Mouse (Mus musculus): ENCODE data around the gene Gm21778. TPM values are rescaled to one million over a fixed set of nuclear protein-coding genes. Genes with fewer than 3 reads are reported as not detected.
"Not testable (repeated sequence)": the region's sequence is repeated elsewhere in the genome, so short reads cannot be mapped to it uniquely, and the experiment has no call there.

Gene Gm21778
- not detected in 2 replicates for polyA plus RNA-seq (2012; rRNA removed)

DNA sequence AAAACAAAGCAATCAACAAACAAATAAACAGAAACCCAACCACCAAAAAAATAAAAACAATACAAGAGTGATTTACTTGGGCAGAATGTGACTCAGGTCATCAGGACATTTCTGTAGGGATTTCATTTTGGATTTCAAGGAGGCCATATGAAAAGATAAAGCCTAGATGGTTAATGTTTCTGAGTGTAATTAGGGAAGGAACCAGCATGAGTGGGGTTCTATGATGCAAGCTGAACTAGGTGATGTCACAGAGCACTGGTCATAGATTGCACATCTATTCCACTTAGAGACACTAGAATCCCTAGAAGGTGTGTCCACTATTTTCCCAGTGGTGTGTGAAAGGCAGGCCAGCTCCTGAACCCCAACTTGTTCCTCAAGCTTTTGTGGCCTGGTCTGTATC, at the start of gene Gm21778:
TSS of gene Gm21778 (plus strand) at position 301 of the 400 bp plus-strand sequence.
- H3K27me3 ChIP-seq (ENCODE audit: control insufficient read depth, insufficient read depth, low read length); H3K36me3 ChIP-seq (ENCODE audit: control insufficient read depth, insufficient read depth, low read length); H3K4me1 ChIP-seq (ENCODE audit: control insufficient read depth, insufficient read depth, insufficient read length, low read length); H3K27ac ChIP-seq (ENCODE audit: insufficient read depth, low read depth, low read length); H3K4me3 ChIP-seq (ENCODE audit: low read depth, low read length): not testable (repeated sequence)

Other genes with a start within 250 kb of the Gm21778 start
- gene Gm20914, start 216.5 kb upstream of the Gm21778 start, polyA plus RNA-seq (2012; rRNA removed), result not detected in 2 replicates
- gene Gm28171, start 149.1 kb upstream of the Gm21778 start, polyA plus RNA-seq (2012; rRNA removed), result not detected in 2 replicates

All from small intestine, adult 2 months (tissue).